Mouse (Mus musculus) neural tube, embryonic 11.5 days (tissue): ENCODE data around the gene Col26a1. TPM values are rescaled to one million over a fixed set of nuclear protein-coding genes. Genes with fewer than 3 reads are reported as not detected.

ENCODE experiments used
- ATAC-seq: fragments of 200-750 bp; cut with Nextera tagmentation; 2 replicates; pipeline ENCODE4 v1.8.0; 2017; ENCODE audit warnings: moderate number of reproducible peaks, mild to moderate bottlenecking, moderate TSS enrichment, moderate library complexity; ENCODE audit not compliant: insufficient read depth, low FRiP score, low TSS enrichment
- DNase-seq: peaks from one replicate; pipeline ENCODE4 v3.0.0-alpha.2; 2015; ENCODE audit warnings: low spot score
- H3K27ac ChIP-seq: fragments of 300-500 bp; sonication (generic); 2 replicates; pipeline ENCODE4 v1.5.1; 2014; ENCODE audit warnings: low read depth, mild to moderate bottlenecking, low read length
- H3K27me3 ChIP-seq: fragments of 300-500 bp; sonication (generic); 2 replicates; pipeline ENCODE4 v1.6.1; 2014; ENCODE audit warnings: mild to moderate bottlenecking, low read length, mixed read lengths; ENCODE audit not compliant: control insufficient read depth, insufficient read depth
- H3K36me3 ChIP-seq: fragments of 300-500 bp; sonication (generic); 2 replicates; pipeline ENCODE4 v1.6.1; 2014; ENCODE audit warnings: mild to moderate bottlenecking, low read length, moderate library complexity, mixed read lengths; ENCODE audit not compliant: control insufficient read depth, insufficient read depth
- H3K4me1 ChIP-seq: fragments of 300-500 bp; sonication (generic); 2 replicates; pipeline ENCODE4 v1.6.1; 2014; ENCODE audit warnings: low read length, mixed read lengths; ENCODE audit not compliant: control insufficient read depth, insufficient read depth
- H3K4me2 ChIP-seq: fragments of 300-500 bp; sonication (generic); 2 replicates; pipeline ENCODE4 v1.6.1; 2014; ENCODE audit warnings: low read depth, mild to moderate bottlenecking, moderate library complexity
- H3K4me3 ChIP-seq: fragments of 300-500 bp; sonication (generic); 2 replicates; pipeline ENCODE4 v1.5.1; 2014; ENCODE audit warnings: low read depth, low read length
- H3K9ac ChIP-seq: fragments of 300-500 bp; sonication (generic); 2 replicates; pipeline ENCODE4 v1.6.1; 2014; ENCODE audit warnings: mild to moderate bottlenecking, low read length
- H3K9me3 ChIP-seq: fragments of 300-500 bp; sonication (generic); 2 replicates; pipeline ENCODE4 v1.6.1; 2016; ENCODE audit warnings: low read length; ENCODE audit not compliant: control insufficient read depth
- WGBS: fragments of 180-500 bp; shearing (Covaris S2); extraction: QIAGEN DNeasy Blood & Tissue Kit; methylation state at CpG from one replicate; pipeline ENCODE4 v1.1.7; 2014; 5-methylcytosine and 5-hydroxymethylcytosine counted together
- polyA plus RNA-seq: library from polyadenylated mRNA; unstranded; fragments of >200 nt; fragmentation: Nextera tagmentation; extraction: Ambion mirVana; gene quantifications from 2 replicates; pipeline ENCODE4 v1.2.1, GENCODE M21; 2014

Gene Col26a1
- polyA plus RNA-seq, 1 experiment from 2014 or later, result 51.6 TPM

DNA sequence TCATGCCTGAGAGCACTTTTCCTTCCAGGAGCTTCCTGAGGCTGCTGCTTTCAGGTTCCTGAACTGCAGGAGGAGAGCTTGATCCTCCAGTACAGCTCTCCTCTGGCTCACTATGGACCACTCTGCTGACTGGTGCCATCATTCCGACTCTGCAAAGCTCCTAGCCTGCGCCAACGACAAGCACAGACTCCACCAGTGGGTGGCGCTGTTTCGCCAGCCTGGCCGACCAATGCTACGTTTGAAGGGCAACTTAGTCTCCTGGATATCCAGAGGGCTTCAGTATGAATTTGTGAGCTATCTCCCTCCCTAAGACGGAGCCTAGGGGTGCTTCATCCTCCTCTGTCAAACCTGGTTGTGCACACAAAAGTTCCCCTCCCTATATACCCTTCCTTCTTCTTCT is 43.0 kb downstream of the Col26a1 start:
- ATAC-seq, result no peak
- 5% methylated on average over 8 of the region's 8 CpGs for WGBS

DNA sequence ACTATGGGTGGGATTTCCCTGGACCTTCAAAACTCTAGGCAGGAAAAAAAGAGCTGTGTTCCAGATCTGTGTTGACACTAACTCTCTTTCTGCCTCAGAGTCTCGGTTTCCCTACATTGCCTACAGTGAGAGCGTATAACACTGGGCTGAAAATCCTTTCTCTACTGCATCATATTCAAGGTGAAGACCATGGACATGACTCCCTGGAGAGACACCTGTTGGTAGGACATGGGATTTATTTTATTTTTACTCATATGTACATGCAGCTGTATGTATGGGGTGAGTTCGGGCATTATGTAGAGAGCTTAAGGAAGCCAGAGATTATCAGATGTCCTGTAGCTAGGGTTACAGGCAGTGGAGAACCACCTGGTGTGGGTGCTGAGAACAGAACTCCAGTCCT is 50.0 kb downstream of the Col26a1 start:
- H3K27ac ChIP-seq, result no peak overlapping the region
- no peaks in the 10 kb centered on the region for H3K27me3 ChIP-seq
- H3K4me2 ChIP-seq, result no peak overlapping the region
- WGBS, result 91% methylated on average over 3 of the region's 3 CpGs
- no peaks in the 10 kb centered on the region for H3K9me3 ChIP-seq
- no peak overlapping the region for H3K4me3 ChIP-seq
- no peaks in the 10 kb centered on the region for H3K4me1 ChIP-seq
- H3K9ac ChIP-seq, result no peak overlapping the region
- ATAC-seq (no peak), DNase-seq (no peak)
- H3K36me3 ChIP-seq, result no peaks in the 10 kb centered on the region; the same call in 1 of the 2 replicates

More for the DNA sequence above, 43.0 kb downstream of the Col26a1 start:
- H3K27ac ChIP-seq, result no peak overlapping the region
- H3K36me3 ChIP-seq, result no peaks in the 10 kb centered on the region; the same call in 1 of the 2 replicates
- H3K4me1 ChIP-seq, result no peaks in the 10 kb centered on the region
- H3K9me3 ChIP-seq, result no peaks in the 10 kb centered on the region
- H3K9ac ChIP-seq, result no peak overlapping the region
- no peaks in the 10 kb centered on the region for H3K27me3 ChIP-seq
- H3K4me2 ChIP-seq, result no peak overlapping the region
- peak; percentile 75 for DNase-seq
- no peak overlapping the region for H3K4me3 ChIP-seq

DNA sequence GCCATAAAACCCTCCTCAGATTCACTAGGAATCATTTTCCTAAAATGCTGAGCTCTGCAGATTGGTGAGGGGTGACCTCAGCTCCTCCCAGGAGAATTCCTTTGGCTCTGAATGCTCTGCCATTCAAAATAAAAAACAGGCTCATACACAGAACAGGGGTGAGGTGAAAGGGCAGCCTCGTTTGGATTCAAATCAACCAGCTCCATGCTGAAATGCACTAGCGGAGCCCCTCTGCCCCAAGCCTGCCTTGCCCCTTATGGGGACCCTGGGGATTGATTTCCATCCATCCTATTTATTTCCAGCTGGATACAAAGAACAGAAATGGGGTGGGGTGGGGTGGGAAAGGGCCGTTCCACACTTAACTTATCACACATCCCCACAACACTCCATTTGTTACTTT is 52.9 kb downstream of the Col26a1 start:
- H3K9ac ChIP-seq, result no peak overlapping the region
- no peak overlapping the region for H3K4me2 ChIP-seq
- WGBS, result 71% methylated on average over 3 of the region's 3 CpGs
- no peak overlapping the region for H3K4me3 ChIP-seq
- no peaks in the 10 kb centered on the region for H3K9me3 ChIP-seq
- ATAC-seq, result no peak
- H3K36me3 ChIP-seq, result no peaks in the 10 kb centered on the region; the same call in 1 of the 2 replicates
- H3K4me1 ChIP-seq, result no peaks in the 10 kb centered on the region
- no peaks in the 10 kb centered on the region for H3K27me3 ChIP-seq
- no peak for DNase-seq
- H3K27ac ChIP-seq, result no peak overlapping the region

DNA sequence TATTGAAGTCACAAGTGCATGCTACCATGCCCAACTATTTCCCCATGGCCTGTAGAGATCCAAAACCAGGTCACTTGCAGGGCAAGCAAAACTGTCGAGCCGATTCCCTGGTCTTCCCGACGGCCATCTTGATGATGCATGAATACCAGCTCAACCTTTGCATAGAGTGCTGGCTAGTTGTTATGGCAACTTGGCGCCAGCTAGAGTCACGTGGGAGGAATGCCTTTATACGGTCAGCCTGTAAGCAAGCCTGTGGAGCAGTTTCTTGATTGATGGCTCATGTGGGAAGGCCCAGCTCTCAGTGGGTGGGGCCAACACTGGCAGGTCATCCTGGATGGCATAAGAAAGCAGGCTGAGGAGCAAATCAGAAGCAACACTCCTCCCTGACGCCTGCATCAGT is 61.0 kb downstream of the Col26a1 start:
- 82% methylated on average over 8 of the region's 8 CpGs for WGBS
- Histone ChIP-seq H3K4me2 (no peak overlapping the region), H3K4me3 (no peak overlapping the region), H3K36me3 (no peaks in the 10 kb centered on the region), H3K27ac (no peak overlapping the region), H3K9ac (no peak overlapping the region), H3K9me3 (no peaks in the 10 kb centered on the region), H3K4me1 (no peaks in the 10 kb centered on the region), H3K27me3 (no peaks in the 10 kb centered on the region)
- DNase-seq (no peak), ATAC-seq (no peak)

DNA sequence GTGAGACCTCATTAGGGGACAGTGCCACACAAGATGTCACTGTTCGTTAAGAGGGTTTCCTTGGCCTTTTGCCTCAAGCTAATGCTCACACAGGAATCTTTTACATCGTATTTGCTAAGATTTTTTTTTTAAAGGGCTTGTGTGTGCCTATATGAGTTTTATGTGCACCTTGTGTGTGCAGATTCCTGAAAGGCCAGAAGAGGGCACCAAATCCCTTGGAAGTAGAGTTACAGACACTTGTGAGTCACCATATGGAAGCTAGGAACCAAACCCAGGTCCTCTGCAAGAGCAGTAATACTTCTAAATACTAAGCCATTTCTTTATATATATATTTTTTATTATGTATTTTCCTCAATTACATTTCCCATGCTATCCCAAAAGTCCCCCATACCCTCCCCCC is 62.1 kb downstream of the Col26a1 start:
- Histone ChIP-seq H3K9ac (no peak overlapping the region), H3K36me3 (no peaks in the 10 kb centered on the region), H3K4me2 (no peak overlapping the region), H3K9me3 (no peaks in the 10 kb centered on the region), H3K27ac (no peak overlapping the region), H3K27me3 (no peaks in the 10 kb centered on the region), H3K4me3 (no peak overlapping the region), H3K4me1 (no peaks in the 10 kb centered on the region)
- DNase-seq (no peak), ATAC-seq (no peak)
- WGBS, result 89% methylated on average over 2 of the region's 2 CpGs

DNA sequence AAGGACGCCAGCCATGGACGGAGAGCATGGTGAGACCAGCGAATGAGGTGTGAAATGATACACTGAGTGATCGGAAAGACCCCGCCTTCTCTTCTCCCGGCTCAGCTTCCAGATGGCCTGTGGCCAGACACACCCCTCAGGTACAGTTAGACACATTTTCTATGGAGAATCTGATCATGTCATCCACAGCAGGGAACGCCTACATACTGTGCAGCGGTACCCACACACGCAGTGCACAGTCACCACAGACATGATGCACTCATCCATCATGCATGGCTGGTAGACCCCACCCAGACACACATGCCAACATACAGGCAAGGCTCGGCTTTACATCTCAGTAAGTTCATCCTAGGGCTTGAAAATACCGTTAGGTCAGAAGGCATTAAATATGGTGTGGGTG is 63.3 kb downstream of the Col26a1 start:
- 73% methylated on average over 11 of the region's 11 CpGs for WGBS
- no peaks in the 10 kb centered on the region for H3K27me3 ChIP-seq
- DNase-seq (no peak), ATAC-seq (no peak)
- no peak overlapping the region for H3K4me3 ChIP-seq
- no peaks in the 10 kb centered on the region for H3K4me1 ChIP-seq
- H3K9me3 ChIP-seq, result no peaks in the 10 kb centered on the region
- no peak overlapping the region for H3K4me2 ChIP-seq
- H3K9ac ChIP-seq, result no peak overlapping the region
- H3K27ac ChIP-seq, result no peak overlapping the region
- H3K36me3 ChIP-seq, result no peaks in the 10 kb centered on the region

DNA sequence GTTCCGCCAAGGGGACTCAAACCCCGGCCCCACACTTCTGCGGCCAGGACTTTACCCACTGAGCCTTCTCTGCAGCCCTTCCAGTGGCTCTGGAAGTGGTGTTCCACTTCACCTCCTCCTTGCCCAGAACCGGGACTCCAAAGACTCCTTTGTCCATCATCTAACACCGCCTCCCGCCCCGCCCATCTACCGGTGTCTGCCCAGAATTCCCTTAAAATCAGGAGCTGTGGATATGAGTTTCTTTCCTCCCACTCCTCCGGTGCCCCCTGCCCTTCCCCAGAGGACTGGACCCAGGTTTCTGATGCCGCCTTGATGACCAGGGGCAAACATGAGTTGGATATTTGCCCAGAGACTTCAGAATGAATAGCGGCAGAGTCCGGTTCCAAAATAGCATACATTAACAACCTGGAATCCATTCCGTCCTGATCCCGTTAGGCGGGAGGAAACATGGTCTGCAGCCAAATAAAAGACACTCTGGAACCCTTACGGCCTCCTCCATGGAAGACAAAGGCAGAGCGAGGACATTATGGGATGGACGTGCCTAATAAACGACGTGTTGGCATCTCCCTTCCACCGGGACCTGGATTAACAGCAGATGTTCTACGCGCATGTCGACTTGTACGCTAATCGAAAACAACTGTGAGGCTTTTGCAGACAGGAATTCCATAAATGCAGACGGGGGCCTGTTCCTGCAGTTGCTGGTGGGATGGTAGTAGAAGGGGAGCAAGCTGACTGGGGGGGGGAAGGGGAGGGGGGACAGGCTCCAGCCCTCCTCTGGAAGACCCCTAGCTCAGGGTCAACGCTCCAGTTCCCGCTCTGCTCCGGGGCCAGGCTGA is 72.3 kb downstream of the Col26a1 start:
- no peaks in the 10 kb centered on the region for H3K27me3 ChIP-seq
- no peak overlapping the region for H3K9ac ChIP-seq
- no peak overlapping the region for H3K4me2 ChIP-seq
- 60% methylated on average over 30 of the region's 30 CpGs for WGBS
- no peak overlapping the region for H3K4me3 ChIP-seq
- 0 out of 2 replicates have a peak overlapping the region, but pooled peaks have one; percentile 53 for H3K27ac ChIP-seq
- ATAC-seq, result no peak
- no peaks in the 10 kb centered on the region for H3K36me3 ChIP-seq
- no peaks in the 10 kb centered on the region for H3K9me3 ChIP-seq
- 0 out of 2 replicates have a peak, but pooled peaks cover 3% of the 10 kb centered on the region for H3K4me1 ChIP-seq
- peak; percentile 44 for DNase-seq

DNA sequence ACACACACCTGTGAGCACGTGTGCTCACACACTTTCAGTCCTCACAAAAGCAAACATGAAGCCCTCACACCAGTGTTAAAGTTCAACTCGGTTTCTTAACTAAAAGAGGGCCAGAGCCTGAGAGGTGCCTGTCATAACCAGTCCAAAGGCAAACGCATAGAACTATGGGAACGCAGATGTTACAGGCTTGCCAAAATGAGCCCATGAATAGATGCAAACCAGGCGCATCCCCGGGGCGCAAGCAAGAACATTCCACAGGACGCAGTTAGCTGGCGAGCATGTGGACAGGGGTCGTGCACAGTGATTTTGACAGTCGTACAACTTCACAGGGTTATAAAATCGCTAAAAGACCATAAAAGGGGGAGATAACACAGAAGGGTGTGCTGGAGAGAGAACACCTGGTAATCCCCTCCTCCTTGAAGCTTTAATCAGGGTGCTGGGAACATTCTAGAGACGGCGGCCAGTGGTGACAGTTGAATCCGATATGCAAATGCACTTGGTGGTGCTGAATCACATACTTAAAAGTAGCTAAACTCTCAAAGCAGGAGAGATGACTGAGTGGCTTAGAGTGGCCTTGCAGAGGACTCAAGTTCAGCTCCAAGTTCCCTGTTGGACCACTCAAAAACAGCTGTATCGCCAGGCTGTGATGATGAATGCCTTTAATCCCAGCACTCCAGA is 76.5 kb downstream of the Col26a1 start:
- ATAC-seq (no peak), DNase-seq (peak; percentile 19)
- Histone ChIP-seq H3K4me3 (no peak overlapping the region), H3K9ac (no peak overlapping the region), H3K4me2 (no peak overlapping the region), H3K9me3 (no peaks in the 10 kb centered on the region), H3K27me3 (no peaks in the 10 kb centered on the region), H3K27ac (no peak overlapping the region), H3K36me3 (no peaks in the 10 kb centered on the region), H3K4me1 (peaks cover 26% of the 10 kb centered on the region)
- 66% methylated on average over 16 of the region's 16 CpGs for WGBS
